Mouse (Mus musculus) bone marrow, adult 2 months (tissue): Measurements from ENCODE around the gene Rab40c. TPM values are rescaled to one million over a fixed set of nuclear protein-coding genes. Genes with fewer than 3 reads are reported as not detected.
A peak's percentile ranks its signal among the peaks of the same experiment; 100 is the strongest.

Experiments used
- H3K27ac ChIP-seq: fragments of 200-500 bp; 2 replicates; pipeline ENCODE4 v1.5.1; 2012; ENCODE audit warnings: low read depth, mild to moderate bottlenecking, control low read depth, inconsistent platforms, low read length; ENCODE audit not compliant: control insufficient read depth, poor library complexity, insufficient read depth
- H3K4me1 ChIP-seq: fragments of 200-500 bp; 2 replicates; pipeline ENCODE4 v1.6.1; 2011; ENCODE audit warnings: low read length; ENCODE audit not compliant: control insufficient read depth, insufficient read depth
- H3K4me3 ChIP-seq: fragments of 200-500 bp; replicated peaks from 2 replicates; pipeline ENCODE3; 2011; ENCODE audit warnings: mild to moderate bottlenecking, low read depth, low read length, control low read depth; ENCODE audit not compliant: control insufficient read depth
- CTCF ChIP-seq: fragments of 200-500 bp; IDR thresholded peaks from 2 replicates; pipeline ENCODE4 v1.5.1; 2011; ENCODE audit warnings: low read length, control low read depth; ENCODE audit not compliant: control insufficient read depth, insufficient read depth
- POLR2A ChIP-seq: fragments of 200-500 bp; IDR thresholded peaks from 2 replicates; pipeline ENCODE4 v1.6.1; 2011; ENCODE audit warnings: low read depth, mild to moderate bottlenecking, control low read depth, low read length, borderline replicate concordance; ENCODE audit not compliant: control insufficient read depth
- WGBS: fragments of 180-500 bp; shearing (Covaris S2); methylation state at CpG from one replicate; pipeline ENCODE4 v1.1.7; 2018; 5-methylcytosine and 5-hydroxymethylcytosine counted together
- polyA plus RNA-seq: library from polyadenylated mRNA; stranded (reverse); fragments of >200 nt; gene quantifications from 2 replicates; pipeline ENCODE4 v1.2.4, GENCODE M21; 2011; ENCODE audit warnings: low replicate concordance; ENCODE audit not compliant: missing spikeins, insufficient read depth, insufficient read length

The Rab40c gene
- polyA plus RNA-seq, 1 experiment = 6.9 TPM

- Histone ChIP-seq H3K4me3 (no peak overlapping the region), H3K4me1 (peaks cover 5% of the 10 kb centered on the region), H3K27ac (no peak overlapping the region)
- WGBS = 95% methylated on average over 19 of the region's 19 CpGs
- TF ChIP-seq POLR2A (no peak), CTCF (no peak)
Measured at GRCm38 (mm10) chr17:25878611-25879180, 40.8 kb downstream of the Rab40c start.

GRCm38 (mm10) chr17:25877741-25878610 lies 41.6 kb downstream of the Rab40c start:
- no peak overlapping the region for H3K27ac ChIP-seq
- 90% methylated on average over 32 of the region's 32 CpGs for WGBS
- TF ChIP-seq POLR2A (no peak), CTCF (no peak)
- H3K4me1 ChIP-seq = peaks cover 5% of the 10 kb centered on the region
- no peak overlapping the region for H3K4me3 ChIP-seq

DNA sequence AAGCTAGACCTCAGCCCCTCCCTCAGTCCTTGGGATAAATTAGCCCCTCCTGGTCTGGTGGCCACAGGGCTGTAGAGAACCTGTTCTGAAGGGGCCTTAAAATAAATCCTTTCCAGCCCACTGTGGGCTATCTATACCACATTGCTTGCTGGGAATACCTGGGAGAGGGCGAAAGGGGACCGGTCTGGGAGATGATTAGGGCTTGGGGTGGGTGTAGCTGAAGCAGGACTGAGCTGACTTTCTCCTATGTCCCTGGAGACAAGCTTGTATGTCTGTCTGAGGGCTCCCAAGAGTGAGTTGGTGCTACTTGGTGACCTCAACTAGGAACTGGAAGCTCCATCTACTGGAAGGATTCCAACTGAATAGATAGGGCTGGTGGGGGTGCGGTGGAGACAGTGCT lies 42.5 kb downstream of the Rab40c start:
- TF ChIP-seq POLR2A (no peak), CTCF (no peak)
- WGBS = 79% methylated on average over 3 of the region's 3 CpGs
- Histone ChIP-seq H3K27ac (no peak overlapping the region), H3K4me1 (peaks cover 5% of the 10 kb centered on the region), H3K4me3 (no peak overlapping the region)

GRCm38 (mm10) chr17:25876347-25876915 lies 43.1 kb downstream of the Rab40c start:
- Histone ChIP-seq H3K4me3 (peak overlapping the region; percentile 13), H3K27ac (no peak overlapping the region), H3K4me1 (peaks cover 5% of the 10 kb centered on the region)
- 70% methylated on average over 10 of the region's 10 CpGs for WGBS
- TF ChIP-seq CTCF (no peak), POLR2A (no peak)

- WGBS = under 1% methylated on average over 59 of the region's 59 CpGs
- H3K4me1 ChIP-seq = peaks cover 5% of the 10 kb centered on the region
- peak overlapping the region; percentile 99 for H3K4me3 ChIP-seq
- H3K27ac ChIP-seq = peak overlapping the region; percentile 70
- TF ChIP-seq CTCF = 0 out of 2 replicates have a peak, but pooled peaks have one; percentile 0
- TF ChIP-seq POLR2A = peak; percentile 83; the same call in 1 of the 2 replicates
Measured at GRCm38 (mm10) chr17:25875171-25876136, 44.1 kb downstream of the Rab40c start.

- Histone ChIP-seq H3K4me1 (peaks cover 5% of the 10 kb centered on the region), H3K4me3 (peak within 1 kb of the TSS; percentile 99), H3K27ac (peak within 1 kb of the TSS; percentile 70)
- TF ChIP-seq POLR2A = no peak
- TF ChIP-seq CTCF = peak; percentile 18; the same call in 1 of the 2 replicates
- whole genome bisulfite sequencing = under 1% methylated on average over 25 of the region's 25 CpGs
Measured at GRCm38 (mm10) chr17:25874721-25875170, 44.8 kb downstream of the Rab40c start, which contains the start of gene Mettl26. TSS of gene Mettl26 (plus strand) at chr17:25875074.

- Histone ChIP-seq H3K4me1 (peaks cover 5% of the 10 kb centered on the region), H3K27ac (peak overlapping the region; percentile 46), H3K4me3 (peak overlapping the region; percentile 99)
- 9% methylated on average over 14 of the region's 14 CpGs for WGBS
- TF ChIP-seq POLR2A = no peak
- no peak for TF ChIP-seq CTCF
Measured at GRCm38 (mm10) chr17:25874148-25874720, 45.3 kb downstream of the Rab40c start.
